Mouse (Mus musculus): ENCODE measurements around the gene Cdkl3. TPM values are rescaled to one million over a fixed set of nuclear protein-coding genes. Genes with fewer than 3 reads are reported as not detected.

Gene Cdkl3
- total RNA-seq, 2 experiments from 2014 or later: 3.8 to 4.1 TPM

DNA sequence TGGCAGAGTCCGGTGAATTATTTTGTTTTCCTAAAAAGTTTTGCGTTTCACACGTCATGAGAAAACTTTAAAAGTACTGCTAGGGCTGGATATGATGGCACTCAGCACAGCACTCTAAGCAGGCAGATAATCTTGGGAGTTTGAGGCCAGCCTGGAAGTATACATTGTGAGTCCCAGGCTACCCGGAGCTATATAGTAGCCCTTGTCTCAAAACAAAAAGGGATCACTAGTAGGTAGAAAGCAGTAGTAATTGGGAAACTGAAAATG, 583 bp upstream of the Cdkl3 start:
- intact Hi-C loops (cut with DNase I): loop anchor here (5.0 to 10.0 kb wide), 2 partner anchors 229 to 379 kb away; partner anchors contain the start of gene Skp1a
- DNase-seq (ENCODE audit: low spot score): no peak

DNA sequence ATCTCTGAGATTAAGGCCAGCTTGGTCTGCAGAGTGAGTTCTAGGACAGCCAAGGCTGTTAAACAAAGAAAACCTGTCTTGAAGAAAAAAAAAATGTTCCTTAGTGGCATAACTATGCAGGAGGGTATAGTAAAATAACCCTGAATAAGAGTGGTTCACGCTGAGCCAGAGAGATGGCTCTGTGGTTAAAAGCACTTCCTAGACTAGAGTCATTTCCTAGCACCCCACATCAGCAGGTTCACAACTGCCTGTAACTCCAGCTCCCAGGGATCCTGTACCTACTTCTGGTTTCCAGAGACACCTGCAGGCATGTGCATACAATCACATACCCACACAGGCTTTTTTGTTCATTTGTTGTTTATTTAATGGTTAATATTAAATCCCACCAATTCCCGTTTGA, 1.6 kb downstream of the Cdkl3 start:
- intact Hi-C loops (cut with DNase I): loop anchor here (5.0 to 10.0 kb wide), 2 partner anchors 92 to 381 kb away; partner anchors contain the start of gene Ppp2ca
- DNase-seq (ENCODE audit: low spot score): no peak

DNA sequence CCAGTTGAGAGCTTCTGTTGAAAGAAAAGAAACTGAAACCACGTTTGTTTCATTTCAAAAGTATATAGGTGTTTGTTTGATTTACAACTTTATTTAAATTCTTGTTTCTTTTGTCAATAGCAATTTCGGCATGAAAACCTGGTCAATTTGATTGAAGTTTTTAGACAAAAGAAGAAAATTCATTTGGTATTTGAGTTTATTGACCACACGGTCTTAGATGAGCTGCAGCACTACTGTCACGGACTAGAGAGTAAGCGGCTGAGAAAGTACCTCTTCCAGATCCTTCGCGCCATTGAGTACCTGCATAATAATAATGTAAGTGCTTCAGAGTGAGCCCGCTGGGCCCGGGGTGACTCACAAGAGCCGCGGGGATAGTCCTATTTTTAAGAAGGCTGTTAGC, 7.0 kb downstream of the Cdkl3 start:
- intact Hi-C loops (cut with DNase I): no loop called here
- DNase-seq (ENCODE audit: low spot score): no peak

DNA sequence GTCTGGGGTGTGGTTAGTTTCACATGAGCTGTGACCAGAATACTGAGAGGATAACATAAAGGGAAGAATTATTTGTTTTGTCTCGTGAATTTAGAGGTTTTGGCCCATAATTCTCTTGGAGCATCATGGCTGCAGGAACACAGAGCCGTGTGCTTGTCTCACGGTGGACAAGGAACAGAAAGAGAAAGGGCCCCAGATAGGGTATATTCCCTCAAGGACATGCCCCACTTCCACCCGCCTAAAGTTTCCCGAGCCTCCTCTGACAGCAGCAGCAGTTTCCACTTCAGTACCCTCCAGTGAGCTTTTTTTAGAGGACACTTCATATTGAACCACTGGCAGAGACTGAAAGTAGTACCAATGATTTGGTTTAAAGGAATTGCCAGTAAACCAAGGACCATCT, 7.5 kb downstream of the Cdkl3 start:
- intact Hi-C loops (cut with DNase I): no loop called here
- no peak for DNase-seq (ENCODE audit: low spot score)

DNA sequence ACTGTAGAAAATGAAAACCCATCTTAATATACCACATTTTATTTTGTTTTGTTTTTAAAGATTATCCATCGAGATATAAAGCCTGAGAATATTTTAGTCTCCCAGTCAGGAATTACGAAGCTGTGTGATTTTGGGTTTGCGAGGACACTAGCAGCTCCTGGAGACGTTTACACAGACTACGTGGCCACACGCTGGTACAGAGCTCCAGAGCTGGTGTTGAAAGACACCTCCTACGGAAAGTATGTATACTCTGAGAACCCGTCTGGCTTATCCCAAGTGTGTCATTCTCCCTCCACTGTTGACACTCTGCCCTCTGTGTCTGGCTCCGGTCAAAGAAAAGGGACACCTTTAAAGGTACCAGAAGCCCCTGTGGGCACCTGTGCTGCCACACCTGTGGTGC, 14.2 kb downstream of the Cdkl3 start:
- intact Hi-C loops (cut with DNase I): loop anchor here (5.0 kb wide), 1 partner anchor 69 kb away; no protein-coding TSS in a partner anchor
- no peak for DNase-seq (ENCODE audit: low spot score)

DNA sequence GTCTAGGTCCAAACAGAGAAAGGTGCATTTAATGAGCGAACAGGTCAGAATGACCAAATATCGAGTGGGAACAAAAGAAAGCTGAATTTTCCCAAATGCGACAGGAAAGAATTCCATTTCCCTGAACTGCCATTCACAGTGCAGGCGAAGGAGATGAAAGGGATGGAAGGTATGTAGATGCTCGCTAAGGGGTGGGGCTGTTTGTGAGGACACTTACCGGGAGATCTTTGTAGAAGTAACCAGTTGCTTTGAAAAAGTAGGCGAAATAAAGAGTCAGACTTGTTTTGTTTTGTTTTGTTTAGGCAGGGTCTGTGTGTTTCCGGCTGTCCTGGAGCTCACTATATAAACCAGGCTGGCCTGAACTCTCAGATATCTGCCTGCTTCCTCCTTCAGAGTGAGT, 28.3 kb downstream of the Cdkl3 start:
- DNase-seq (ENCODE audit: low spot score): no peak
- intact Hi-C loops (cut with DNase I): no loop called here

DNA sequence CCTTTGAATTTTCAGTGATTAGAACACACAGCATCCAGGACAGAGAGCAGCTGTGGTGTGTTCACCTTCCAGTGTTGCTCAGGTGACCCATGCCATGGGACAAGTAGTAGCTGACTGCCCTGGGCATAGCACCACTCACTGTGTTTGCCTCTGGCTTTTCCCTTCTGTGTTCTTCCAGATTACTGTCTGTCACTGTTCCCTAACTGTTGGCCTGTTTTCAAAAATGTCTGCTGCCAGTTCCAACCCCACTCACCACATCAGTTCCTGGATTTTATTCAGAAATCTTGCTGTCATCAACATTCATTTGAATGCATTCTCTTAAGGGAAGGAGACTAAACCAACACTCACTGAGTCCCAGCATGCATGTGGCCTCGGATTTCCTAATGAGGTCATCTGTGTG, 29.9 kb downstream of the Cdkl3 start:
- intact Hi-C loops (cut with DNase I): no loop called here
- no peak for DNase-seq (ENCODE audit: low spot score)

DNA sequence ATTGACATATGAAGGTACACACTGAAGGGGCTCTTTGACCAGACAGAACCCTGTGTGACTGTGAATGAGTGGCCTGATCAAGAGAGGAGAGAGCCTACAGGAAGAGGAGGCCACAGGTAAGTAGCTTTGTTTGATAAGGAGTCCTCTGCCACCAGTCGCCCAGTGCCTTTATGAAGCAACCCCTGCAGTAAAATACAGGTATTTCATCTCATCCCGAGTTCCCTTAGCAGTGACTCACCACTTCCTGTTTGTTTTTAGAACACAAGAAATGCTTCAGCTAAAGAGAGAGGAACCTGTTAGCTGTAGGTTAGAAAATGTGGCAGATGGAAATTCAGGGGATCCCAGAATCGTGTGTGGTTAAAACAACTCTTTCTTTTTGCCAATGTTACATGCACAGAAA, 31.9 kb downstream of the Cdkl3 start:
- no peak for DNase-seq (ENCODE audit: low spot score)
- intact Hi-C loops (cut with DNase I): no loop called here

DNA sequence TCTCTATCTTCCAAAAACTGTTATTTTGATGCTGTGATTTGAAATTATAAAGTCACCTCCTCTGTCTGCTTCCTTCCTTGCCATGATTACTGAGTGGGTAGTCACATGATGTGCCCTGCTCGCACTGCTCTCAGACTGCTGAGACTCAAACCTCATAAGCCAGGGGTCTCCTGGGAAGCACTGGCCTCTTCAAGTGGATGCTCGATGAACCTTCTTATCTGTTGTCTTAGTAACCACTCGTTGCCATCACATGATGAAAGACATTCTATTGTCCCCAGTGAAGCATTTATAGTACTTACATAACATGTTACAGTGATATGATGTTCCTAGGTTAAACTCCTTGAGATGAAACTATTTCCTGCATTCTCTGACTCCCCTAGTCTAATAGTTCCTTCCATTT, 33.6 kb downstream of the Cdkl3 start:
- no peak for DNase-seq (ENCODE audit: low spot score)
- intact Hi-C loops (cut with DNase I): no loop called here

DNA sequence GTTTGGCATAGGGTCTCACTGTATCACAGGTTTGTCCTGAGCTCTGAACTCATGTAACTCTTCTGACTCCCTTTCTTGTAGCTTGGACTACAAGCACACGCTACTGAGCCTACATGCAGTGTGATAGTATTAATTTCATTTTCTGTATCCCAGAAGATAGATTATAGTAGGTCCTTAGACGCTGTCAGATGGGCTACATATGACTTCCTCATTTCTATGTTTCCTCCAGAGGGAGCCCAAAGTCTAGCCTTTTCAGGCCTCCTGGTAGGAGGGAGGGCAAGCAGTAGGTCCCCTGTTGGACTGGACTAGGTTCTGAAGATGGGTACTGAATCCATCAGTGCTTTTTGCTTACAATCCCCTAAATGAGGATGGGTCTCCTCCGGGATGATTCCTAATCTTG, 39.2 kb downstream of the Cdkl3 start:
- intact Hi-C loops (cut with DNase I): loop anchor here (5.0 kb wide), 1 partner anchor 179 kb away; no protein-coding TSS in a partner anchor
- no peak for DNase-seq (ENCODE audit: low spot score)

DNA sequence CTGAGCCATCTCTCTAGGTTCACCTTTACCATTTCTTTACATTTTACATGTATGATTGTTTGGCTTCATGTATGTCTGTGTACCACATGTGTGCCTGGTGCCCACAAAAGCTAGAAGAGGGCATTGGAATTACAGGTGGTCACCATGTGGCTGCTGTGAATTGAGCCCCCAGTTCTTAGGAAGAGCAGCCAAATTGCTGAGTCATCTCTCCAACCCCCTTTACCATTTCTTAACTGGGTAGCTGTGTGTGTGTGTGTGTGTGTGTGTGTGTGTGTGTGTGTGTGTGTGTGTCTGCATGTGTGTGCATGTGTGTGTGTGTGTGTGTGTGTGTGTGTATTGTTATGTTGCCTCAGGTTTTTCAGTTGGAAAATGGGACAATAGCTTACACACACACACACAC, 40.1 kb downstream of the Cdkl3 start:
- intact Hi-C loops (cut with DNase I): loop anchor here (5.0 kb wide), 1 partner anchor 178 kb away; no protein-coding TSS in a partner anchor
- DNase-seq (ENCODE audit: low spot score): no peak

DNA sequence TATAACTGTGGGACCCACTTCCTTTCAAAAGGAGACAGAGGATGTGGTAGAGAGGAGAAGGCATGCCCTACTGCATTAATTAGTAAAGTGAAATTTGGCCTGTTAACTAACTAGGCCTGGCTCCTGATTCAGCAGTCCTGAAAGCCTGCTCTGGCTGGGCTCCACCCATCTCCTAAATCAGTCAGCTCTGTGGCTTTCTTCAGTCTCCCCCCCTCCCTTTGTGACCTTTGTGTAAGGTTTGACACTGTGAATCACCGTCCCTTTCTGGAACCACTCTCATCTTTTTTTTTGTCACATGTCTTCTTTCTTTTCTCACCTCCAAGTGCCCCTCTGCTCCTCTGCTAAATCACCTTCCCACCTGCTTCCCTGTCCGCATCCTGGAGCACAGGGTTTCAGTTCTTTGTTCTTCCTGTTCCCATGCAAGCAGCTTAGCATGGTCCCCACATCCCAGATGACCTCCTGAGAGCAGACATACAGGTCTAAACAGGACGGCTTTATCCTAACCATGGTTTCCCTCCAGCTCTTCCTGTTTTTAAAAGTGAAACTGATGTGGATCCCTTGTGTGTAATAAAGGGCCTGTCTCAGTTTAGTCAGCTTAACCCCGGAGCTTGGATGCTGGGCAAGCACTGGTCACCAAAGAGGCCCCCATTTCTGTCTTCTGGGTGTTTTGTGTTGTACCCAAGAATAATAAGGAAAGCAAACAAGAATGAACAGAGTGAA, 42.6 kb downstream of the Cdkl3 start:
- no peak for DNase-seq (ENCODE audit: low spot score)
- intact Hi-C loops (cut with DNase I): no loop called here

DNA sequence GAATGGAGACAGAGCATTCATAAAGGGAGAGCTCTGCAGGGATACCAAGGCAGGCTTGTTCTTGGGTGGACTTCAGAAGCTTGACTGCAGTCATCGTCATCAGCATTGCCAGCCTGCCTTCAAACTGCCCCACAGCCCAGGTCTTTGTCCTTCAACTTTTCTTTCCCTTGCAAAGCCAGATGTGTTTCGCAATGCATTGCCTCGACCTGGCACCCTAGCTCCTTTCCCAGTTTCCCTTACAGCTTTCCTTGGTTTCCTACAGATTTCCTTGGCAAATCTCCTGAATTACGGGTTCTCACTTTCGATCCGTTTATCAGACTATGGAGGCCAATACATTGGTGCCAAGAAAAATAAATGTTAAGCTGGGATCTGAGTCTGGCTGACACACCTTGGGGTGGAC, 49.4 kb downstream of the Cdkl3 start:
- no peak for DNase-seq (ENCODE audit: low spot score)
- intact Hi-C loops (cut with DNase I): no loop called here

DNA sequence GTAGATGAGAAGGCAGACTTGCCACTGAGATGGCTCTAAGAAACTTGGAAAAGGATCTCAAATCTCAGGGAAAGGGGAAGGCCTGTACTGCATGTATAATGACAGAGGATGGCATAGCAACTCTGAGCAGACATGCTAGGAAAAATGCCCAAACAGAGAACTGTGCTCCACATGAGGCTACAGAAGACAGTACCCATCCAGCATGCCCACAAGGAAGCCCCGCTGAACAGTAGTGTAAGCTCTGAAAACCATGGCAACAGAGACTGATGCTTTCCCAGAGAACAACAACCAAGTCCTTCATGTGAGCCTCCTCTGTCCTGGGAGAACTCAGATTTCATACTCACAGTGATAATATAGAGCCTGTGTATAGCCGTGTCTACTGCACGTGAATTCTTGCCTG, 50.7 kb downstream of the Cdkl3 start:
- DNase-seq (ENCODE audit: low spot score): no peak
- intact Hi-C loops (cut with DNase I): no loop called here

DNA sequence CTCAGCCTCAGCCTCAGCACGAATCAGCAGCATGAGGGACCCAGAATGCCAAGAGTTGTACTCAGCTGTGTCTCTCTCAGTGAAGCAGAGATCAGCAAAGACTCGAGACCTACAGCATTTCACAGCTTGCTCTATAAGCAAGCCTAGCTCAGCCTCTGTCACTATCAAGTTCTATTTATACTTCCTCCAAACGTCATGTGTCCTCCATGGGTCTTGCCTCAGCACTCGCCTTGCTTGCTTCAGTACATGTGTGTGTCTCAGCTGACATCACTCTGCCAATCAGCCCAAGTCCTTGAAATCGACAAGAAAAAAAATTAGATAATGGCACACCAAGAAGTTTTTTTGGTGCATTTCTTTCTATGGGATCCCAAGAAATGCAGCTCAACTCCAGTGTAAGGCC, 52.2 kb downstream of the Cdkl3 start:
- intact Hi-C loops (cut with DNase I): no loop called here
- no peak for DNase-seq (ENCODE audit: low spot score)

DNA sequence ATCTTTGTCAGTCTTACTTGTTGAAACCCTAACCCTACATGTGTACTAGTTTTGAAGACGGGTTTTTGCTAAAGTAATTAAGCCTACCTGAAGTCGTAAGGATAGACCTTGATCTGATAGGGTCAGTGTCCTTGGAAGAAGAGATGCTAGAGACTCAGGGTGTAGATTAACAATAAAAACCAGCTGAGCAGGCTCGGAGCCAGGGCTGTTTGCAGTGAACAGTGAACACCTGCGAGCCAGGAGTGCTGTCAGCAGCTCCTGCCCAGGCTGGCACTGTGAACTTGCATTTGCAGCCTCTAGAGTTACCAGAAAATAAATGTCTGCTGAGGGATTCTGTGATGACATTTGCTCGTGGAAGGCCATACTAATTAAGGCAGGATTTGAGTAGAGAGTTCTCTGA, 55.0 kb downstream of the Cdkl3 start:
- intact Hi-C loops (cut with DNase I): no loop called here
- DNase-seq (ENCODE audit: low spot score): no peak

DNA sequence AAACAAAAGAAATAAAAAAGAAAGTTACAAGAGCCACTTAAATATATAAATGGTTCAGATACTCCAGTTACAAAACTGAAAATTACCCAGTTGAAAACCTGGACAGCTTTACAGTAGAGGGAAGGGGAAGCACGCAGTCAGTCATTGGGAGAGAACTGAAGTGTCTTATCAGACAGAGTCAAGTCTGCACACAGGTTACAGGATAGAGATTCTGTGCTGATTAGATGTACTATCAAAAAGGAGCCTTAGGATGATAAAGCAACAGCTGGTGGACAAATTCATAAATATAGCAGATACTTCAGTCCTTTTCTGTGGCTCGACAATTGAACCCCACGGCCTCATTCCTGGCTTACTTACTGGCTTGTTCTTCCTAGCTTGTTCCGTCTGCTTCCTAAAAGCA, 56.3 kb downstream of the Cdkl3 start:
- DNase-seq (ENCODE audit: low spot score): no peak
- intact Hi-C loops (cut with DNase I): no loop called here

DNA sequence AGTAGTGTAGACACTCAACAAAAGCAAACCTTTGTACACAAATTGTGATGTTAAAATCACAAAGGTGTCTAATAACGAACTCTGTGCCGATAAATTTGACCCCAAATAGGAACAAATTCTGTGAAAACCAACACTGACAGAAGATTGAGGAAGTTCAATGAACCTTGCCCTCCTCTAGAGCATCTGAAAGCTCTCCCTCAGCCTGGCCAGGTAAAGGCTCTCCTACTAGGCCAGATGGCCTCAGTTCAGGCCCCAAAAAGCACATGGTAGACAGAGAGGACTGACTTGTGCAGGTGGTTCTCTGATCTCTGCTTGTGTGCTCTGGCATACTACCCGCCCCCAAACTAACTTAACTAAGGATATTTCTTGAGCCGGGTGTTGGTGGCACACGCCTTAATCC, 58.4 kb downstream of the Cdkl3 start:
- intact Hi-C loops (cut with DNase I): no loop called here
- no peak for DNase-seq (ENCODE audit: low spot score)

DNA sequence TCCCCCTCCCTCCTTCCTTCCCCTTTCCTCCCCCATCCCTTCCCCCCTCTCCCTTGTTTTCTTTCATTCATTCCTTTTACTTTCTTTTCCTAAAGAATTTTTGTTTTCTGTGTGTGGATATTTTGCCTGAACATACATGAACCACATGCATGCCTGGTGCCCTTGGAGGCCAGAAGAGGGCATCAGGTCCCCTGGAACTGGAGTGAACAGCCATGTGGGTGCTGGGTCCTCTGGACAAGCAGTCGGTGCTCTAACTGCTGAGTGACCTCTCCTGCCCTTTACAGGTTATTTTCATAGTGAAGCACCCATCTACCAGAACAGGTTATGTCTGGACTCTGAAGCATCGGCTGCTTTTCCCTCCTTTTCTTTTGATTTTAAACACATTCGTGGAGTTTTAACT, 60.4 kb downstream of the Cdkl3 start:
- DNase-seq (ENCODE audit: low spot score): no peak
- intact Hi-C loops (cut with DNase I): no loop called here

DNA sequence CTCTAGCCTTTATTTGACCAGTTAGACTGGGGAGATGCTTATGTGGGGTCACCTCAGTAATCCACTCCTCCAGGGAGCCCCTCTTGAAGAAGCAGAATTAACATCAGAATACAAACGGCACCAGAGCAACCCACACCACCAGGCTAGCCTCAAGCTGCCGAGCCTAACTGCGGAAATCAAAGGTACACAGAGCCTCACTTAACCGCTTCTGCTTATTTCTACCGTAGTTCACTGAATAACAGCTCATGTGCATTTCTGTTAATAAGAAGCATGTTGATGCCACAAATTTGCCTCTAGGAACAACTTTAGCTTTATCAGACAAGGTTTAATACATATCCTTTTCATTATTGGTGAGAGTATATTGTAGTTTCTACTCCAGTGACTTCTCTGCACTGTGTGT, 61.8 kb downstream of the Cdkl3 start:
- DNase-seq (ENCODE audit: low spot score): no peak
- intact Hi-C loops (cut with DNase I): no loop called here

DNA sequence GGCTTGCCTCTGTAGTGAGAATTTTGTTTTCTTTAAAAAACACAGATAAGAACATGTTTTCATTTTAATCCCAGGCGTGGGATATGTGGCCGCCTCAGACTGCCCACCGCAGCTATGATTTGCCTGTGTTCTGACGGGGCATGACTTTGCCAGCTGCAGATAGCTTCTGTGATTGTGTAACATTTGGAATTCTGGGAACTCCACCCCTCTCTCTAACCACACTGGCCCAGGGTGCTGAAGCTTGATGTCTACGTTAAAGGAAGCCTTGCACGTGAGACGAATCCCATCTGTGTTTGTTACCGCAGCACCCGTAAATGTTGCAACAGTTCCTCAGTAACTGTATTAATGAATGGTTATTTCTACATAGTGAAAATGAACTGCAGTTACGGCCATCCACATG, 67.7 kb downstream of the Cdkl3 start:
- intact Hi-C loops (cut with DNase I): no loop called here
- no peak for DNase-seq (ENCODE audit: low spot score)

DNA sequence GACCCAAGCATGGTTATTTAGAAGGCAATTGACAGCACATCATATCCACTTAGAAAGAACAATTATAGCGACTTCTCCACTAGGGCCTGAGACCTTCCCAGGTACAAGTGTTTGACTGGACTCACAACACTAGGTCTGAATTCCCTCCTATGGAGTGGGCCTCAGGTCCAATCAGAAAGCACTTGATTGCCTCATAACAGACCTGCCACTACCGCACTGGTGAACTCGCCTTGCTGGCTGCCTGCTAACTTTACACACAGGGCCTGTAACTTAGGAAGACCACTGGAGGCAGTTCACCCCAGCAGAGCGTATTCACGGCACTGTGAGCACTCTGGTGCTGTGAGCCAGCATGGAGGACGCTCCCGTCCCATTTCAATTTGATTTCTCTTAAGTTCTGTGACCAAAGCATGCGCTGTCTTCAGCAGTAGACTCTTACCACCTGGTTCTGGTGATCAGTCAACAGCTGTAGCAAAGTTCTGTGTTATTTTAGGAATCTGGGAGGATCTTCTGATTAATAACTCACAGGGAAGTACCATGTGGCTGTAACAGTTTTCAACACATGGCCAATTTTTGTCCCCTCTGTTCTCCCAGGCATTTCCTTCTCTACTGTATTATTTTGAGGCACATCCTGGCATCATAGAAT, 69.6 kb downstream of the Cdkl3 start:
- no peak for DNase-seq (ENCODE audit: low spot score)
- intact Hi-C loops (cut with DNase I): no loop called here
